In genomic region chrX:53797519-53797918, GRCm38 (mm10) we compare ENCODE assay signal across 8 mouse cellular contexts. TPM values are rescaled to one million over a fixed set of nuclear protein-coding genes. Genes with fewer than 3 reads are reported as not detected.
DNase-seq lines count a peak whose midpoint lies in the region; TF ChIP-seq lines count a peak whose summit lies in the region.
"Not testable (repeated sequence)": the region's sequence is repeated elsewhere in the genome, so short reads cannot be mapped to it uniquely, and the experiment has no call there.
"Had no signal": no experiment of that assay in that cellular context is flagged by ENCODE, and none has a peak within 500 bp of the region (broad histone marks: within the 10 kb centered on the region; RNA-seq: fewer than 3 reads in every experiment).

Xlr (minus strand) TSS chrX:53797706.

- not testable (repeated sequence) for TF ChIP-seq EP300 in CH12.LX (IDR thresholded peaks at IDR 0.05; ENCODE audit: low read length)

- not testable (repeated sequence) for H3K4me1 ChIP-seq in CH12.LX (ENCODE audit: control insufficient read depth in 1 of 2, insufficient read depth in 2 of 2)

- H3K27ac ChIP-seq in CH12.LX (ENCODE audit: insufficient read depth, low read depth): not testable (repeated sequence)

- not testable (repeated sequence) for TF ChIP-seq CTCF in CH12.LX (conservative IDR thresholded peaks at IDR 0.05 in 1 of 2, IDR thresholded peaks at IDR 0.05 in 1 of 2; ENCODE audit: low read depth in 2 of 2, low read length in 2 of 2)

- not testable (repeated sequence) for H3K4me3 ChIP-seq in CH12.LX (replicated peaks in 1 of 3; ENCODE audit: low read depth in 2 of 3, low read length in 2 of 3, poor library complexity in 1 of 3)

- H3K36me3 ChIP-seq in CH12.LX (replicated peaks in 1 of 2; ENCODE audit: control insufficient read depth in 1 of 2, insufficient read depth in 1 of 2, low read length in 1 of 2): not testable (repeated sequence)

- H3K4me2 ChIP-seq in CH12.LX (ENCODE audit: insufficient read depth, low read depth, poor library complexity, severe bottlenecking): not testable (repeated sequence)

- not testable (repeated sequence) for TF ChIP-seq POLR2A in CH12.LX (IDR thresholded peaks at IDR 0.05; ENCODE audit: low read depth, low read length)

- not testable (repeated sequence) for H3K79me2 ChIP-seq in CH12.LX (replicated peaks; ENCODE audit: control insufficient read depth, extremely low read depth, insufficient read depth, poor library complexity, severe bottlenecking)

- not testable (repeated sequence) for TF ChIP-seq RAD21 in CH12.LX (IDR thresholded peaks at IDR 0.05; ENCODE audit: low read depth, low read length)

- in situ Hi-C loops in CH12.LX (cut with MboI; ENCODE audit: low pct_ligation_motif_present, low pct_unique_long_range_greater_than_20kb, low sequenced_read_pairs): not testable (repeated sequence)

- dilution Hi-C loops in CH12.LX (cut with MboI; ENCODE audit: extremely low pct_ligation_motif_present, extremely low pct_unique_long_range_greater_than_20kb, low sequenced_read_pairs): not testable (repeated sequence)

- H3K9ac ChIP-seq in CH12.LX (ENCODE audit: insufficient read depth, low read depth): not testable (repeated sequence)

- not testable (repeated sequence) for H3K27me3 ChIP-seq in CH12.LX (replicated peaks)

- not testable (repeated sequence) for H3K9me3 ChIP-seq in CH12.LX (replicated peaks; ENCODE audit: low read length)

- DNase-seq in A20 (ENCODE audit: low read depth, low spot score) (peak; percentile 82), CH12.LX (ENCODE audit: extremely low read depth) (peak; percentile 4), NIH3T3 (ENCODE audit: low read depth) (peak; percentile 67)
- peak; percentile 2 for DNase-seq in brain, adult 2 months (ENCODE audit: low read depth, low spot score)
- DNase-seq in layer of hippocampus, adult 11-12 months (ENCODE audit: low spot score): peak; percentile 7
- DNase-seq in lung, postnatal 36 days: peak; percentile 3
- peak; percentile 48 for DNase-seq in testis, postnatal 14 days (ENCODE audit: low spot score)

RNA-seq across cellular contexts. Expression of gene Xlr, which starts in this region (rescaled TPM):
- total RNA-seq in CH12.LX (2012; rRNA removed) (2.8 and 3.5 TPM in 2 replicates), CH12.LX (2014; rRNA removed) (27.2 and 32.7 TPM in 2 replicates)
- polyA plus RNA-seq in CH12.LX (2012; ENCODE audit: insufficient read length, low read depth): 11.0 and 13.4 TPM in 2 replicates
- polyA plus RNA-seq: erythroblast, embryonic 14.5 days had no signal

Comparison
In these comparisons a context has a peak if more than half of its experiments do, and no peak if none do; other contexts are left out.
1. DNase-seq: peak in every context shown above with its lines; median percentile 82 in A20; 67 in NIH3T3; 48 in testis, postnatal 14 days; 7 in layer of hippocampus, adult 11-12 months; 4 in CH12.LX; 3 in lung, postnatal 36 days; 2 in brain, adult 2 months.